Mouse (Mus musculus) Muller cell, postnatal 12 days (primary cell): Measurements from ENCODE around the gene Tmem132d.
"Not testable (repeated sequence)": the region's sequence is repeated elsewhere in the genome, so short reads cannot be mapped to it uniquely, and the experiment has no call there.

Experiments
- DNase-seq: peaks from one replicate; pipeline ENCODE4 v3.0.0-alpha.2; 2015; ENCODE audit errors: inconsistent ontology term

Gene Tmem132d

GRCm38 (mm10) chr5:128100331-128100730 is 332.5 kb downstream of the Tmem132d start:
- no peak for DNase-seq

- DNase-seq, result no peak
Observed at GRCm38 (mm10) chr5:128099439-128099838, 333.4 kb downstream of the Tmem132d start.

- DNase-seq, result no peak
Observed at GRCm38 (mm10) chr5:128090578-128090977, 342.3 kb downstream of the Tmem132d start.

GRCm38 (mm10) chr5:128075456-128075855 is 357.4 kb downstream of the Tmem132d start:
- no peak for DNase-seq

- no peak for DNase-seq
Observed at GRCm38 (mm10) chr5:128072616-128073015, 360.3 kb downstream of the Tmem132d start.

- DNase-seq, result no peak
Observed at GRCm38 (mm10) chr5:128041781-128042180, 391.1 kb downstream of the Tmem132d start.

GRCm38 (mm10) chr5:128040036-128040435 is 392.8 kb downstream of the Tmem132d start:
- no peak for DNase-seq

GRCm38 (mm10) chr5:128027076-128027475 is 405.8 kb downstream of the Tmem132d start:
- peak; percentile 56 for DNase-seq

- DNase-seq, result no peak
Observed at GRCm38 (mm10) chr5:128004666-128005065, 428.2 kb downstream of the Tmem132d start.

GRCm38 (mm10) chr5:127996526-127997245 is 436.2 kb downstream of the Tmem132d start:
- DNase-seq, result no peak

- no peak for DNase-seq
Observed at GRCm38 (mm10) chr5:127993460-127993859, 439.4 kb downstream of the Tmem132d start.

GRCm38 (mm10) chr5:127990826-127991225 is 442.1 kb downstream of the Tmem132d start:
- DNase-seq, result no peak

GRCm38 (mm10) chr5:127980003-127980358 is 452.9 kb downstream of the Tmem132d start:
- DNase-seq, result not testable (repeated sequence)

GRCm38 (mm10) chr5:127979329-127980002 is 453.4 kb downstream of the Tmem132d start:
- DNase-seq, result no peak

- DNase-seq, result peak; percentile 89
Observed at GRCm38 (mm10) chr5:127976661-127977060, 456.2 kb downstream of the Tmem132d start.

- DNase-seq, result no peak
Observed at GRCm38 (mm10) chr5:127965700-127966099, 467.2 kb downstream of the Tmem132d start.

- DNase-seq, result no peak
Observed at GRCm38 (mm10) chr5:127962656-127963055, 470.2 kb downstream of the Tmem132d start.

GRCm38 (mm10) chr5:127956511-127957097 is 476.3 kb downstream of the Tmem132d start:
- no peak for DNase-seq

GRCm38 (mm10) chr5:127954231-127954790 is 478.6 kb downstream of the Tmem132d start:
- DNase-seq, result no peak

GRCm38 (mm10) chr5:127952800-127953199 is 480.1 kb downstream of the Tmem132d start:
- peak; percentile 1 for DNase-seq

GRCm38 (mm10) chr5:127950574-127950973 is 482.3 kb downstream of the Tmem132d start:
- no peak for DNase-seq

- no peak for DNase-seq
Observed at GRCm38 (mm10) chr5:127947275-127947674, 485.6 kb downstream of the Tmem132d start.
